Mouse (Mus musculus) liver, postnatal 0 days (tissue): ENCODE results near the gene Gabra2. TPM values are rescaled to one million over a fixed set of nuclear protein-coding genes. Genes with fewer than 3 reads are reported as not detected.

ENCODE experiments used
- ATAC-seq: fragments of 200-750 bp; cut with Nextera tagmentation; 2 replicates; pipeline ENCODE4 v1.8.0; 2017; ENCODE audit warnings: mild to moderate bottlenecking, moderate library complexity
- DNase-seq: peaks from one replicate; pipeline ENCODE4 v3.0.0-alpha.2; 2016
- H3K27ac ChIP-seq: fragments of 300-500 bp; sonication (generic); 2 replicates; pipeline ENCODE4 v1.5.1; 2014; ENCODE audit warnings: antibody characterized with exemption, moderate library complexity, mild to moderate bottlenecking, low read depth
- H3K27me3 ChIP-seq: fragments of 300-500 bp; sonication (generic); 2 replicates; pipeline ENCODE4 v1.6.1; 2014; ENCODE audit warnings: low read length, control low read depth, mixed read lengths; ENCODE audit not compliant: insufficient read depth
- H3K36me3 ChIP-seq: fragments of 300-500 bp; sonication (generic); replicated peaks from 2 replicates; pipeline ENCODE4 v1.6.1; 2014; ENCODE audit warnings: mild to moderate bottlenecking, control low read depth, low read length, moderate library complexity, mixed read lengths; ENCODE audit not compliant: insufficient read depth
- H3K4me1 ChIP-seq: fragments of 300-500 bp; sonication (generic); 2 replicates; pipeline ENCODE4 v1.6.1; 2014; ENCODE audit warnings: antibody characterized with exemption, mild to moderate bottlenecking, control low read depth; ENCODE audit not compliant: insufficient read depth
- H3K4me2 ChIP-seq: fragments of 300-500 bp; sonication (generic); 2 replicates; pipeline ENCODE4 v1.6.1; 2014; ENCODE audit warnings: low read depth, mild to moderate bottlenecking, low read length, moderate library complexity, mixed read lengths
- H3K4me3 ChIP-seq: fragments of 300-500 bp; sonication (generic); 2 replicates; pipeline ENCODE4 v1.5.1; 2014; ENCODE audit warnings: low read depth, low read length
- H3K9ac ChIP-seq: fragments of 300-500 bp; sonication (generic); replicated peaks from 2 replicates; pipeline ENCODE4 v1.6.1; 2014; ENCODE audit warnings: mild to moderate bottlenecking, moderate library complexity
- H3K9me3 ChIP-seq: fragments of 300-500 bp; sonication (generic); 2 replicates; pipeline ENCODE4 v1.6.1; 2016; ENCODE audit warnings: mild to moderate bottlenecking, control low read depth, low read length, mixed read lengths
- CTCF ChIP-seq: sonication (generic); IDR thresholded peaks from 2 replicates; pipeline ENCODE4 v1.5.1; 2016; ENCODE audit warnings: antibody characterized with exemption, low read depth
- EP300 ChIP-seq: IDR thresholded peaks from 2 replicates; pipeline ENCODE4 v1.6.1; 2016; ENCODE audit warnings: antibody characterized with exemption, low read depth, mild to moderate bottlenecking
- WGBS: fragments of 180-500 bp; shearing (Covaris S2); extraction: QIAGEN DNeasy Blood & Tissue Kit; methylation state at CpG from one replicate; pipeline ENCODE4 v1.1.7; 2014; ENCODE audit not compliant: insufficient replicate concordance; 5-methylcytosine and 5-hydroxymethylcytosine counted together
- polyA plus RNA-seq: library from polyadenylated mRNA; unstranded; fragments of >200 nt; fragmentation: Nextera tagmentation; extraction: Ambion mirVana; gene quantifications from 2 replicates; pipeline ENCODE4 v1.2.1, GENCODE M21; 2015

Gene Gabra2
- polyA plus RNA-seq, 1 experiment from 2014 or later, result not detected

- ATAC-seq (no peak), DNase-seq (no peak)
- WGBS, result 23% methylated on average over 10 of the region's 10 CpGs
- Histone ChIP-seq H3K4me1 (no peaks in the 10 kb centered on the region), H3K27ac (no peak overlapping the region), H3K4me3 (no peak overlapping the region), H3K9me3 (no peaks in the 10 kb centered on the region), H3K4me2 (no peak overlapping the region), H3K9ac (no peak overlapping the region), H3K36me3 (no peaks in the 10 kb centered on the region), H3K27me3 (peaks cover 12% of the 10 kb centered on the region)
- TF ChIP-seq EP300 (no peak), CTCF (no peak)
These were observed 873 bp downstream of the Gabra2 start for GRCm38 (mm10) chr5:71094776-71095175.

GRCm38 (mm10) chr5:71093807-71094206 is 1.8 kb downstream of the Gabra2 start:
- peaks cover 12% of the 10 kb centered on the region for H3K27me3 ChIP-seq
- TF ChIP-seq CTCF (no peak), EP300 (no peak)
- ATAC-seq, result no peak
- no peaks in the 10 kb centered on the region for H3K9me3 ChIP-seq
- no peaks in the 10 kb centered on the region for H3K4me1 ChIP-seq
- no peak overlapping the region for H3K9ac ChIP-seq
- H3K36me3 ChIP-seq, result no peaks in the 10 kb centered on the region
- H3K4me3 ChIP-seq, result no peak overlapping the region
- H3K27ac ChIP-seq, result no peak overlapping the region
- 66% methylated on average over 2 of the region's 2 CpGs for WGBS
- H3K4me2 ChIP-seq, result no peak overlapping the region
- no peak for DNase-seq

GRCm38 (mm10) chr5:71092475-71092874 is 3.2 kb downstream of the Gabra2 start:
- no peak overlapping the region for H3K4me3 ChIP-seq
- H3K9me3 ChIP-seq, result no peaks in the 10 kb centered on the region
- ATAC-seq, result no peak

GRCm38 (mm10) chr5:71091926-71092325 is 3.7 kb downstream of the Gabra2 start:
- no peaks in the 10 kb centered on the region for H3K36me3 ChIP-seq
- H3K9me3 ChIP-seq, result no peaks in the 10 kb centered on the region
- H3K4me3 ChIP-seq, result no peak overlapping the region
- H3K27me3 ChIP-seq, result peaks cover 12% of the 10 kb centered on the region
- TF ChIP-seq EP300, result no peak
- no peak for TF ChIP-seq CTCF
- ATAC-seq, result no peak
- H3K27ac ChIP-seq, result no peak overlapping the region
- no peak overlapping the region for H3K9ac ChIP-seq
- DNase-seq, result no peak
- H3K4me1 ChIP-seq, result no peaks in the 10 kb centered on the region
- H3K4me2 ChIP-seq, result no peak overlapping the region
- WGBS, result 74% methylated on average over 2 of the region's 2 CpGs

More at GRCm38 (mm10) chr5:71092475-71092874, 3.2 kb downstream of the Gabra2 start:
- no peaks in the 10 kb centered on the region for H3K36me3 ChIP-seq
- H3K27me3 ChIP-seq, result peaks cover 12% of the 10 kb centered on the region
- no peak for TF ChIP-seq EP300
- TF ChIP-seq CTCF, result no peak
- H3K9ac ChIP-seq, result no peak overlapping the region
- no peaks in the 10 kb centered on the region for H3K4me1 ChIP-seq
- no peak overlapping the region for H3K27ac ChIP-seq
- H3K4me2 ChIP-seq, result no peak overlapping the region
- DNase-seq, result no peak

- Histone ChIP-seq H3K9me3 (no peaks in the 10 kb centered on the region), H3K4me1 (no peaks in the 10 kb centered on the region), H3K27me3 (no peaks in the 10 kb centered on the region), H3K4me3 (no peak overlapping the region), H3K36me3 (no peaks in the 10 kb centered on the region), H3K27ac (no peak overlapping the region), H3K9ac (no peak overlapping the region), H3K4me2 (no peak overlapping the region)
- TF ChIP-seq CTCF, result no peak
- TF ChIP-seq EP300, result no peak
- DNase-seq (no peak), ATAC-seq (no peak)
- WGBS, result 89% methylated on average over 5 of the region's 5 CpGs
These were observed 16.8 kb downstream of the Gabra2 start for GRCm38 (mm10) chr5:71078861-71079260.

DNA sequence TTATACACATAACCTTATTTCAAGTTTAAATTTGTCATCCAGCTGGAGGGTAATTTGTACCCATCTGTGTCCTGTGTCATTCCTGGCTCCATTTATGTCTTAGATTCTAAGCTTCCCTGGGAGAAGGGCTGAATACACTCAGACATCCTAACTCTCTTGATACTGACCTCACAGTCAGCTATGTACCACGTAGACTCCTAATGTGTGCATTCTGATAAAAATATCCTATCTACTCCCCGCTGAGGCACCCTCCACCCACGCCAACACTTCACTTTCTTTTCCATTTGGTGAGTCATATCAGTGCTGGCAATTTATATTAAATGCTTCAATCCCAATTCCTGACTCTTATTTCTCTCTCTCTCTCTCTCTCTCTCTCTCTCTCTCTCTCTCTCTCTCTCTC is 34.0 kb downstream of the Gabra2 start:
- DNase-seq, result no peak
- no peak overlapping the region for H3K9ac ChIP-seq
- no peaks in the 10 kb centered on the region for H3K27me3 ChIP-seq
- no peak overlapping the region for H3K4me2 ChIP-seq
- H3K9me3 ChIP-seq, result no peaks in the 10 kb centered on the region
- no peak overlapping the region for H3K4me3 ChIP-seq
- no peak for TF ChIP-seq EP300
- no peak for TF ChIP-seq CTCF
- H3K27ac ChIP-seq, result no peak overlapping the region
- no peaks in the 10 kb centered on the region for H3K36me3 ChIP-seq
- no peak for ATAC-seq
- WGBS, result 54% methylated on average over 3 of the region's 3 CpGs
- no peaks in the 10 kb centered on the region for H3K4me1 ChIP-seq

GRCm38 (mm10) chr5:71058047-71058446 is 37.6 kb downstream of the Gabra2 start:
- WGBS, result 73% methylated on average over 7 of the region's 7 CpGs
- no peak overlapping the region for H3K27ac ChIP-seq
- DNase-seq, result no peak

More at GRCm38 (mm10) chr5:71058047-71058446, 37.6 kb downstream of the Gabra2 start:
- Histone ChIP-seq H3K27me3 (no peaks in the 10 kb centered on the region), H3K4me1 (no peaks in the 10 kb centered on the region), H3K4me2 (no peak overlapping the region), H3K9me3 (no peaks in the 10 kb centered on the region), H3K4me3 (no peak overlapping the region), H3K9ac (no peak overlapping the region), H3K36me3 (no peaks in the 10 kb centered on the region)
- ATAC-seq, result no peak
- TF ChIP-seq CTCF (no peak), EP300 (no peak)
